Mouse (Mus musculus) intestine, postnatal 0 days (tissue): ENCODE data around the gene Grin2b. TPM values are rescaled to one million over a fixed set of nuclear protein-coding genes. Genes with fewer than 3 reads are reported as not detected.

Source experiments
- ATAC-seq: fragments of 200-750 bp; cut with Nextera tagmentation; 2 replicates; pipeline ENCODE4 v1.8.0; 2017; ENCODE audit warnings: mild to moderate bottlenecking, moderate TSS enrichment, moderate library complexity
- H3K27ac ChIP-seq: fragments of 300-500 bp; sonication (generic); 2 replicates; pipeline ENCODE4 v1.5.1; 2014; ENCODE audit warnings: mild to moderate bottlenecking, low read depth, low read length, moderate library complexity
- H3K27me3 ChIP-seq: fragments of 300-500 bp; sonication (generic); replicated peaks from 2 replicates; pipeline ENCODE4 v1.6.1; 2014; ENCODE audit warnings: low read length, mixed read lengths; ENCODE audit not compliant: control insufficient read depth, insufficient read depth
- H3K36me3 ChIP-seq: fragments of 300-500 bp; sonication (generic); 2 replicates; pipeline ENCODE4 v1.6.1; 2014; ENCODE audit warnings: mild to moderate bottlenecking, moderate library complexity; ENCODE audit not compliant: control insufficient read depth, insufficient read depth
- H3K4me1 ChIP-seq: fragments of 300-500 bp; sonication (generic); replicated peaks from 2 replicates; pipeline ENCODE4 v1.6.1; 2014; ENCODE audit warnings: antibody characterized with exemption, low read length, mixed read lengths; ENCODE audit not compliant: control insufficient read depth, insufficient read depth
- H3K4me2 ChIP-seq: fragments of 300-500 bp; sonication (generic); replicated peaks from 2 replicates; pipeline ENCODE4 v1.6.1; 2014; ENCODE audit warnings: low read depth, mild to moderate bottlenecking, moderate library complexity
- H3K4me3 ChIP-seq: fragments of 300-500 bp; sonication (generic); 2 replicates; pipeline ENCODE4 v1.5.1; 2014; ENCODE audit warnings: low read depth, low read length
- H3K9ac ChIP-seq: fragments of 300-500 bp; sonication (generic); 2 replicates; pipeline ENCODE4 v1.6.1; 2014; ENCODE audit warnings: mild to moderate bottlenecking, low read depth, low read length
- H3K9me3 ChIP-seq: fragments of 300-500 bp; sonication (generic); 2 replicates; pipeline ENCODE4 v1.6.1; 2016; ENCODE audit warnings: mixed run types; ENCODE audit not compliant: control insufficient read depth
- CTCF ChIP-seq: sonication (generic); IDR thresholded peaks from 2 replicates; pipeline ENCODE4 v1.5.1; 2016; ENCODE audit warnings: low read depth, mild to moderate bottlenecking, control low read depth, antibody characterized with exemption, moderate library complexity
- WGBS: fragments of 180-500 bp; shearing (Covaris S2); extraction: QIAGEN DNeasy Blood & Tissue Kit; methylation state at CpG from one replicate; pipeline ENCODE4 v1.1.7; 2014; 5-methylcytosine and 5-hydroxymethylcytosine counted together
- polyA plus RNA-seq: library from polyadenylated mRNA; unstranded; fragments of >200 nt; fragmentation: Nextera tagmentation; extraction: Ambion mirVana; gene quantifications from 2 replicates; pipeline ENCODE4 v1.2.1, GENCODE M21; 2015

Gene Grin2b
- polyA plus RNA-seq, 1 experiment from 2014 or later = not detected

DNA sequence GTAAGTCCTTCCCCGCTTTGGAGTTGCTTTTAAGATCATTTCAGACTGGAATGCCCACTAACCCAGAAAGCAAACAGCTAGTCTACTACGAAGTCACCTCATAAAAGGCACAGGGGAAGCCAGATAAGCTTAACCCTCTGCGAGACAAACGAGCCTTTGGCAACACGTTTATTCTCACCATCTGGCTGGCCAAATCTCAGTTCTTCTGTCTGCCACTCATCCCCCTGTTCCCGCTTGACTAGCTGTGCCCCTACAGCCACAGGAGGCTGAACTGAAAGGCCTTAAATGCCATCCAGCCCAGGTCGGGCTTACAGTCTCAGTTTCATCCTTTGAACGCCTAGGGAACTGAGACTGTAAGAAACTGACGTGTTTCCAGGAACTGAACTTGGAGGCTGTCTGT, 200.8 kb downstream of the Grin2b start:
- Histone ChIP-seq H3K9me3 (no peaks in the 10 kb centered on the region), H3K27me3 (no peaks in the 10 kb centered on the region), H3K9ac (no peak overlapping the region), H3K4me2 (no peak overlapping the region), H3K4me1 (no peaks in the 10 kb centered on the region), H3K36me3 (no peaks in the 10 kb centered on the region), H3K27ac (no peak overlapping the region), H3K4me3 (no peak overlapping the region)
- ATAC-seq = no peak
- 54% methylated on average over 9 of the region's 9 CpGs for WGBS
- no peak for TF ChIP-seq CTCF

DNA sequence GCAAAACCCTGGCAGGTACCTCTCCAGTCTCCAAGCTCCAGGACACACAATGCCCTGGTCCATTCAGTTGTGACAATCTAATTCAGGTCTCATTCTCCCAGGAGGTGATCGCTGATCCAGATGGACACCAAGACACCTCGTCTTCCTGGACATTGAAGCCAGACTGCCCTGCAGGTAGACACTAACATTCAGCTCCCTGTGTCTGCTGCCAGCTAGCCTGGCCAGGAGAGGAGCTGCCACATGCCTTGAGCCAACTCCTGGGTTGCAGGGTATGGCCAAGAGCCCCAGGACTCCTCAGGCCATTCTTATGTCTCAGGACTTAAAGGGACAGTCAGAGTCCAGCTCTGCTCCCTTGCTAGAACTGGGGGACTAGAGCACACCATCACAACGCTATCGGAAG, 201.8 kb downstream of the Grin2b start:
- Histone ChIP-seq H3K4me1 (no peaks in the 10 kb centered on the region), H3K4me2 (no peak overlapping the region), H3K36me3 (no peaks in the 10 kb centered on the region), H3K9me3 (no peaks in the 10 kb centered on the region), H3K27ac (no peak overlapping the region), H3K4me3 (no peak overlapping the region), H3K9ac (no peak overlapping the region), H3K27me3 (no peaks in the 10 kb centered on the region)
- TF ChIP-seq CTCF = no peak
- WGBS = 92% methylated on average over 4 of the region's 4 CpGs
- ATAC-seq = no peak

DNA sequence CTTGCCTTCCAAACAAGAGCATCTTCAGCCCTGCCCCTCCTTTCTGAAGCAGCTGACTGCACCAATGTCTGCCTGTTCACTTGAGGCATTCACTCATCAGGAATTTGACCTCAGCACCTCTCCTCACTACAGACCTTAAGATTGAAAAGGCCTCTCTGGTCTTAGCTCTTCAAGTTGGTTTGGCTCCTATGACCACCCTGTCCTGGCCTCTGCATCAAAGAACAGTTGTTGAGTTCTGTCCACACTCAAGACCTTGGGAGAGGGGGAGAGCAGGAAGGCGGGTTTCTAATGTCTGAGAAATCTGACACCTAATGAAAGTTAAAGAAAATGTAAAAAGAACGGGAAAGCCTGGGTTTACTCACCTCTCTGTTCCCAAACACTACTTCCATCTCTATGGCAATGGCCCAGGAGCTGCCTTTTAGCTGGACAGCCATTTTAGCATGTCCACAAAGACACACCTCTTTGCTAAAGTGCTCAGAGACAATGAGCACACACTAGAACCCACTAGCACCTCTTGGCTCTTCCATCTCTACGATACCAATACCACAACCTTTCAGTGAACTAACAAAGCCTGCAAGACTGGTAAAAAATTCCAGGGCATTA, 202.5 kb downstream of the Grin2b start:
- Histone ChIP-seq H3K36me3 (no peaks in the 10 kb centered on the region), H3K4me3 (no peak overlapping the region), H3K9me3 (no peaks in the 10 kb centered on the region), H3K4me2 (no peak overlapping the region), H3K27ac (no peak overlapping the region), H3K9ac (no peak overlapping the region), H3K4me1 (no peaks in the 10 kb centered on the region), H3K27me3 (no peaks in the 10 kb centered on the region)
- ATAC-seq = no peak
- WGBS = 64% methylated on average over 3 of the region's 3 CpGs
- no peak for TF ChIP-seq CTCF

DNA sequence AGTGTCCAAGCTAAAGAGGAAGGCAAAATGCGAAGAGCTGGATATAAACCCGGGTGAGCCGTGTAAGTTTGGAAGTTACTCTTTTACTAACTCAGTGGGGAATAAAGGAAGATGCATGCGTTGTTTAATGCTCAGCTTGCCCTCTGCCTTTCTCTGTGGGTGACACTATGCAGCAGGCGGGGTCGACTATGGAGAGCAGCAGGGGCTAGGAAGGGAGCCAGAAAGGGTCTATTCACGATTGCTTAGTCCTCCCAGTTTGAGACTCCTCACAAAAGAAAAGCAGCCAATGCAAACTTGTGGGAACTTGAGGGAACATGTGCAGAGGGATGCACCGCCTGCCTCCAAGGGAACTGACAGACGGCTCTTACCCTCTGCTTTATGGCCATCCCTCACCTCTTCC, 211.5 kb downstream of the Grin2b start:
- Histone ChIP-seq H3K4me2 (no peak overlapping the region), H3K9ac (no peak overlapping the region), H3K4me1 (no peaks in the 10 kb centered on the region), H3K27ac (no peak overlapping the region), H3K36me3 (no peaks in the 10 kb centered on the region), H3K4me3 (no peak overlapping the region), H3K27me3 (no peaks in the 10 kb centered on the region), H3K9me3 (no peaks in the 10 kb centered on the region)
- ATAC-seq = no peak
- TF ChIP-seq CTCF = no peak
- WGBS = 65% methylated on average over 9 of the region's 9 CpGs

DNA sequence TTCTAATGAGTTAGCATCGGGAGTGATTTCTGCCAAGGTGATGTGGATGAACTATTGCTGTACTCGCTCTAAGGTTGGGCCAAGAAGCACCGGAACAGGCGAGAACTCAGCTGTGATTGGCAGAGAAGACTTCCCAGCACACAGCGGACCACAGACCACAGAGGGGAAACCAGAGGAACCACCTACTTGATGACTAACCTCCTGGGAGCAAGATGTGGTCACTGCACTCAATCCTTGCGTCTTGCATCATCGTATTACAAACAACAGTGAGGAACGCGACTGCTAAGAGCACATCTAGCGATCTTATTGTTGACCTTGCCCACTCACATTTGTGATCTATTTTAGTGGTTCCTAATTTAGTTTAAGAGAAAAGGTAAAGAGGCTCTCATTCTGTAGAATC, 213.7 kb downstream of the Grin2b start:
- Histone ChIP-seq H3K9me3 (no peaks in the 10 kb centered on the region), H3K27ac (no peak overlapping the region), H3K27me3 (no peaks in the 10 kb centered on the region), H3K36me3 (no peaks in the 10 kb centered on the region), H3K4me3 (no peak overlapping the region), H3K9ac (no peak overlapping the region), H3K4me2 (no peak overlapping the region), H3K4me1 (no peaks in the 10 kb centered on the region)
- WGBS = 86% methylated on average over 10 of the region's 10 CpGs
- no peak for ATAC-seq
- no peak for TF ChIP-seq CTCF

- 80% methylated on average over 5 of the region's 5 CpGs for WGBS
- ATAC-seq = no peak
- H3K4me3 ChIP-seq = no peak overlapping the region
- H3K36me3 ChIP-seq = no peaks in the 10 kb centered on the region
- no peak overlapping the region for H3K9ac ChIP-seq
- H3K4me1 ChIP-seq = no peaks in the 10 kb centered on the region
- H3K9me3 ChIP-seq = no peaks in the 10 kb centered on the region
- H3K27me3 ChIP-seq = no peaks in the 10 kb centered on the region
- no peak overlapping the region for H3K27ac ChIP-seq
- H3K4me2 ChIP-seq = no peak overlapping the region
- no peak for TF ChIP-seq CTCF
These were observed 221.6 kb downstream of the Grin2b start for GRCm38 (mm10) chr6:135951666-135952065.

GRCm38 (mm10) chr6:135945511-135945910, 227.8 kb downstream of the Grin2b start:
- H3K27me3 ChIP-seq = no peaks in the 10 kb centered on the region
- H3K4me1 ChIP-seq = no peaks in the 10 kb centered on the region
- H3K27ac ChIP-seq = no peak overlapping the region
- no peak for TF ChIP-seq CTCF
- ATAC-seq = no peak
- no peak overlapping the region for H3K4me2 ChIP-seq
- no peaks in the 10 kb centered on the region for H3K9me3 ChIP-seq
- no peaks in the 10 kb centered on the region for H3K36me3 ChIP-seq
- 75% methylated on average over 5 of the region's 5 CpGs for WGBS
- H3K9ac ChIP-seq = no peak overlapping the region
- H3K4me3 ChIP-seq = no peak overlapping the region
